Mouse (Mus musculus): ENCODE results near the gene Caln1.

GRCm38 (mm10) chr5:130704866-130705265, 335.6 kb downstream of the Caln1 start:
- TF ChIP-seq GATA1 (IDR thresholded peaks at IDR 0.05; ENCODE audit: borderline replicate concordance, low read length) = no peak
- no peak for TF ChIP-seq FLI1 (IDR thresholded peaks at IDR 0.05; ENCODE audit: low read length)

Measured in megakaryocyte, embryonic 14.5 days (primary cell).